Mouse (Mus musculus) ES-E14 (cell line): Measurements from ENCODE around the gene Wdr41. TPM values are rescaled to one million over a fixed set of nuclear protein-coding genes. Genes with fewer than 3 reads are reported as not detected.

Experiments used
- DNase-seq: peaks from one replicate; pipeline ENCODE4 v3.0.0-alpha.2; 2013; ENCODE audit warnings: low read depth, low spot score
- H3K27ac ChIP-seq: 2 replicates; pipeline ENCODE4 v1.5.1; 2012; ENCODE audit warnings: low read depth, mild to moderate bottlenecking, low read length, moderate library complexity, mixed read lengths; ENCODE audit not compliant: poor library complexity, insufficient read depth, severe bottlenecking
- H3K36me3 ChIP-seq: 2 replicates; pipeline ENCODE4 v1.6.1; 2012; ENCODE audit warnings: mild to moderate bottlenecking, low read length, moderate library complexity, mixed read lengths; ENCODE audit not compliant: control insufficient read depth, poor library complexity, insufficient read depth, severe bottlenecking
- H3K4me1 ChIP-seq, 2 experiments: fragments of 150-350 bp in 1 of 2; sonication (generic) in 1 of 2; 2 replicates each; pipeline ENCODE4 v1.6.1; 2012; ENCODE audit warnings: low read length in 2 of 2, mild to moderate bottlenecking in 1 of 2, mixed read lengths in 1 of 2; ENCODE audit not compliant: control insufficient read depth in 2 of 2, insufficient read depth in 2 of 2, poor library complexity in 1 of 2
- H3K4me3 ChIP-seq, 2 experiments: fragments of 150-350 bp in 1 of 2; sonication (generic) in 1 of 2; 2 replicates each; pipeline ENCODE4 v1.5.1; 2012; ENCODE audit warnings: low read length in 2 of 2, low read depth in 1 of 2, mild to moderate bottlenecking in 1 of 2, mixed read lengths in 1 of 2; ENCODE audit not compliant: insufficient read depth in 1 of 2, poor library complexity in 1 of 2, severe bottlenecking in 1 of 2
- H3K9ac ChIP-seq: 2 replicates; pipeline ENCODE4 v1.6.1; 2012; ENCODE audit warnings: low read depth, mild to moderate bottlenecking, low read length, mixed read lengths; ENCODE audit not compliant: poor library complexity, insufficient read depth, severe bottlenecking
- H3K9me3 ChIP-seq: fragments of 150-350 bp; sonication (generic); 2 replicates; pipeline ENCODE4 v1.6.1; 2012; ENCODE audit warnings: low read depth, mild to moderate bottlenecking, low read length; ENCODE audit not compliant: control insufficient read depth, insufficient read depth
- CHD2 ChIP-seq: IDR thresholded peaks from 2 replicates; pipeline ENCODE4 v1.6.1; 2014; ENCODE audit warnings: mild to moderate bottlenecking, low read depth, low read length, inconsistent platforms
- HCFC1 ChIP-seq: IDR thresholded peaks from 2 replicates; pipeline ENCODE4 v1.6.1; 2012; ENCODE audit warnings: low read length, inconsistent platforms, borderline replicate concordance; ENCODE audit not compliant: insufficient read depth
- MAFK ChIP-seq: IDR thresholded peaks from 2 replicates; pipeline ENCODE4 v1.6.1; 2014; ENCODE audit warnings: mild to moderate bottlenecking, low read depth, low read length, inconsistent platforms; ENCODE audit not compliant: insufficient read depth
- ZC3H11A ChIP-seq: IDR thresholded peaks from 2 replicates; pipeline ENCODE4 v1.6.1; 2012; ENCODE audit warnings: low read depth, mild to moderate bottlenecking, inconsistent platforms, low read length, borderline replicate concordance
- ZNF384 ChIP-seq: IDR thresholded peaks from 2 replicates; pipeline ENCODE4 v1.6.1; 2012; ENCODE audit warnings: low read depth, low read length, inconsistent platforms
- in situ Hi-C, 2 experiments: fragments of 600-800 bp; cut with MboI; formaldehyde crosslinking; loops; one replicate each; pipeline ENCODE4 v1.15.1; 2025; ENCODE audit warnings: low sequenced_read_pairs in 2 of 2, inconsistent platforms in 1 of 2; ENCODE audit not compliant: unreplicated experiment in 2 of 2
- total RNA-seq: library from RNA; depleted of rRNA; stranded (reverse); fragments of 300-350 nt; gene quantifications from 2 replicates; pipeline ENCODE4 v1.2.3, GENCODE M21; 2012

The Wdr41 gene
- total RNA-seq, 1 experiment: 8.8 TPM

- in situ Hi-C loops: no loop called here
- no peaks in the 10 kb centered on the region for H3K9me3 ChIP-seq
Observed at GRCm38 (mm10) chr13:95034094-95034493, 58.0 kb downstream of the Wdr41 start.

DNA sequence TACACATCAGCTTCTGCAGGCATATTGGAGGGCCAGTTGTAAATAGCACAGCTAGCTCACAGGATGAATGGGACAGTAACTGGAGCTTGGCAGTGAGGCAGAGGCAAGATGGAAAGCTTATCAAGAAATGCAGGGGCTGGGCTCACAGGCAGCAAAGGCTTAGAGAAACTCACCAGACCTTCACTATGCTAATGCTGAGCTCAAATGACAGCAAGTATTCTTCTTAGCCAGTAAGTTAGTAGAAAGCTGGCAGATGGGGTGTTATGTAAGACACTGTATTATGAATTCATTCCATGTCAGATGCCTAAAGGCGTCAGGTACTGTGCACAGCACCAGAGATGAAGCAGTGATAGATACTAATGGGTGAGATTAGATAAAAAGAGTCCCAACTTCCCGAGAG lies 58.6 kb downstream of the Wdr41 start:
- H3K36me3 ChIP-seq: no peaks in the 10 kb centered on the region
- in situ Hi-C loops: no loop called here
- no peak overlapping the region for H3K4me3 ChIP-seq
- TF ChIP-seq HCFC1: no peak
- no peak for TF ChIP-seq ZNF384
- TF ChIP-seq CHD2: no peak
- H3K9me3 ChIP-seq: no peaks in the 10 kb centered on the region
- no peak for DNase-seq
- no peak overlapping the region for H3K27ac ChIP-seq
- no peak overlapping the region for H3K9ac ChIP-seq
- peaks cover 5 to 6% of the 10 kb centered on the region in 2 experiments; a peak in 2 of 4 replicates for H3K4me1 ChIP-seq

More at GRCm38 (mm10) chr13:95034094-95034493, 58.0 kb downstream of the Wdr41 start:
- Histone ChIP-seq H3K4me1 (peaks cover 5 to 6% of the 10 kb centered on the region in 2 experiments; a peak in 2 of 4 replicates), H3K27ac (no peak overlapping the region), H3K4me3 (no peak overlapping the region), H3K36me3 (no peaks in the 10 kb centered on the region), H3K9ac (no peak overlapping the region)
- TF ChIP-seq CHD2 (no peak), MAFK (no peak), ZNF384 (no peak), HCFC1 (no peak)
- DNase-seq: no peak

GRCm38 (mm10) chr13:95038200-95038599 lies 62.1 kb downstream of the Wdr41 start:
- no peak overlapping the region for H3K9ac ChIP-seq

GRCm38 (mm10) chr13:95040140-95040738 lies 64.1 kb downstream of the Wdr41 start:
- Histone ChIP-seq H3K9me3 (no peaks in the 10 kb centered on the region), H3K4me1 (no peaks in the 10 kb centered on the region; a peak in 1 of 4 replicates), H3K4me3 (no peak overlapping the region), H3K27ac (no peak overlapping the region), H3K9ac (no peak overlapping the region), H3K36me3 (no peaks in the 10 kb centered on the region)
- in situ Hi-C loops: no loop called here
- no peak for TF ChIP-seq CHD2
- TF ChIP-seq MAFK: no peak
- TF ChIP-seq ZC3H11A: no peak
- no peak for TF ChIP-seq HCFC1
- TF ChIP-seq ZNF384: no peak
- no peak for DNase-seq

More at GRCm38 (mm10) chr13:95038200-95038599, 62.1 kb downstream of the Wdr41 start:
- Histone ChIP-seq H3K36me3 (no peaks in the 10 kb centered on the region), H3K27ac (no peak overlapping the region), H3K4me3 (no peak overlapping the region), H3K9me3 (no peaks in the 10 kb centered on the region), H3K4me1 (no peaks in the 10 kb centered on the region)
- no peak for TF ChIP-seq ZC3H11A
- TF ChIP-seq HCFC1: no peak
- TF ChIP-seq ZNF384: no peak
- TF ChIP-seq CHD2: no peak
- TF ChIP-seq MAFK: no peak
- in situ Hi-C loops: no loop called here
- DNase-seq: no peak

DNA sequence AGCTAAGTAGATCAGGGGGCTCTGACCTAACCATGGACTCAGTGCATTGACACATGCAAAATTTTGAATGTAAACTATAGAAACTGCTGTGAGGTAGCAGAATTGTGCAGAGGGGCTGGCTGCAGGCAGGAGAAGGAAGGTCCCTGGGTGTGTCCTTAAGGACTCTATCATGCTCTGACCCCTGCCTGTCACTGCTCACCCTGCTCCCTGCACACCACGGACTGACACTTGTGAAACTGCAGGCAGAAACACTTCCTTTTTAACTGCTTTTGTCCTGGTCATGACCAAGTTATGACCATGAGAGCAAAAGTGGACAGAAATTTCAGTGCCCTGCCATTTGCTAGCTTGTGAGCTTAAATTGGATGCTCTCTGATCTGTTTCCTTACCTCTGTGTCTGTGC lies 68.0 kb downstream of the Wdr41 start:
- no peak overlapping the region for H3K4me3 ChIP-seq
- no peaks in the 10 kb centered on the region; a peak in 1 of 4 replicates for H3K4me1 ChIP-seq
- no peak for DNase-seq
- TF ChIP-seq ZNF384: no peak
- TF ChIP-seq HCFC1: no peak
- TF ChIP-seq ZC3H11A: no peak
- H3K9me3 ChIP-seq: no peaks in the 10 kb centered on the region
- H3K36me3 ChIP-seq: no peaks in the 10 kb centered on the region
- no peak overlapping the region for H3K9ac ChIP-seq
- no peak overlapping the region for H3K27ac ChIP-seq
- in situ Hi-C loops: no loop called here
